Mouse (Mus musculus) cerebellum, adult (tissue): ENCODE measurements around the gene Fam102a.
A peak's percentile ranks its signal among the peaks of the same experiment; 100 is the strongest.

Source experiments
- ATAC-seq: cut with Nextera tagmentation; 2 replicates; pipeline ENCODE4 v1.9.2; 2017; ENCODE audit warnings: mild to moderate bottlenecking, moderate library complexity, mixed read lengths; ENCODE audit not compliant: insufficient number of reproducible peaks, low FRiP score, low TSS enrichment

Gene Fam102a

DNA sequence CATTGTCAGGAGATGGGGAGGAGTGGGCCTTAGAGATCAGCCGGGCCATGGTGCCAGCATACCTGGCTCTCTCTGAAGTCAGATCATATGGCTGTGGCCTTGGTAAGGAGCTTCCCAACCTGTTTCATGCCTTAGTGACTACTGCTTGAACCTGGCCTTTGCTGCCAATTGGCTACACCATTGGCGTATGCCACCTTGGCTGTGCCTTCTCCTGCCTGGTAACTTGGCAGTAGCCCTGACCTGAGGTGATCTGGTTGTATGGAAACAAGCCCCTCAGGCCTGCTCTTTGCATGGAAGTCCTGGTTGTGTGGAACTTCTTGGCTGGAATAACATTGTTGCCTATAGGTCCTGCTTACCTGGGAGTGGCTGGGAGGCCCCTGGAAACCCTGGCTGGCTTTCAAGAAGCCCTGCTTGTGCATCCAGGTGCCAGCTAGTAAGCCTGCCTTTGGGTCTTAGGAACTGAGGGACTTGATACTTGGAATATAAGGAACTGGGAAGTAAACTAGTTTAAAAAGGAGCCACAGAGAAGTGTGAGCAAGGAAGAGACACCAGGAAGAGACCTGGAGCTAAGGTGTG is 6.3 kb downstream of the Fam102a start:
- peak; percentile 60 for ATAC-seq

DNA sequence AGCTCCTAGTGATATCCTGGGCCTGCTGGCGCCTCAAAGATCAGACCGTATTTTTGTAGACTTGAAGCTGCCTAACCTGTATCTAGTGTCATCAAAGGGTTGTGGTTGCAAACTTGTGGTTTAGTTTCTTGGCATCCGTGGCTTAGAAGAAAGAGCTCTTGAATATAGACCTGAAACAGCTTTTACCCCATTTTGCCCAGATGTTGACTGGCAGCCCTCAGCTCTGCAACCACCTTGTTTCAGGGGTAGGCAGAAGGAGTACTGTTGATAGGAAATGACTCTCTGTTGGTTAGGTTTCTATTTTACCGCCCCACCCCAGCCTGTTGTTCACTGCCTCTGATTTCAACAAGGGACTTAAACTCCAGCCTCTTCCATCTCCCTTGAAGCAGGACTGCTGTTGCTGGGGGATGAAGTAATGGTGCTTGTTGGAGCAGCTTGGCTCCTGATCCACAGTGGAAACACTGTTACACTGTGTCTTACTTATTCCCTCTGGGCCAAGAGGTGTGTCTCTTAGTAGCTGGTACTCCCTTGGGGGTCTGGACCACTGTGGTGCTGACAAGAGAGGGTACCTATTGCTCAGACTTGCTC is 6.9 kb downstream of the Fam102a start:
- ATAC-seq = no peak

DNA sequence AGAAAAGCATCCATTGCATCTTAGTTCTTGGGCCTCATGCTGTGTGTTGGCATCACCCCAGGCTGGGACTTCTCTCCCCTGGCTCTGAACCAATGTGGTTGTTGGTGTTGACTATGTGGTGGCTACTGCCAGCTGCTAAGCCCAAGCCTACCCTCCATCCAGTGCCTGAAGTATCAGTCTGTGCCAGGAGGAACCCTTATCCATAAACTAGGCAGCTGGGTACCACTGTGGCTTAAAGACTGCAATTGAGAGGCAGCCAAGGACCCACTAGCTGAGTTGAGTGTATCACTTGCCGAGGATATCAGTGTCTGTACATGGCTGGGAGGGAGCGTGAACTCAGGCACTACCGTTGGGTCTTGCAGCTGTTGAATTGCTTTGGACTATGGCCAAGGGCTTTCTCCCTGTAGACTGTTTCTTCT is 7.9 kb downstream of the Fam102a start:
- ATAC-seq = no peak

DNA sequence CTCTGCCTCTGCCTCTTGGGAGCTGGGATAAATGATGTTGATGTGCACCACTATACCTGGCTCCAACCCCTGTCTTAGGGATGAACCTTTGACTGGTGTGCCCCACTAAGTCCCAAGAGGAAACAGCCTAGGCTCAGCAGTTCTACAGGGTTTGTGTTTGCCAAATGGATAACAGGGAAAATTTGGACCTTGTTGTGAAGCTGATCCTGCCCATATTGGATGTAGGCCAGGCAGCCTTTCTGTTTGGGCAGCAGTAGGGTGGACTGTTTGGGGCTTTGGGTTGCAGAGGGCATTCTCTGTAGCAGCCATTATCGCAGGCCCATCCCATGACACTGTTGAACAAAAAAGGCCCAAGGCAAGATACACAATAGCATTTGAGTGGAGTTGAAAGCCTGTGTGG is 11.8 kb downstream of the Fam102a start:
- no peak for ATAC-seq

DNA sequence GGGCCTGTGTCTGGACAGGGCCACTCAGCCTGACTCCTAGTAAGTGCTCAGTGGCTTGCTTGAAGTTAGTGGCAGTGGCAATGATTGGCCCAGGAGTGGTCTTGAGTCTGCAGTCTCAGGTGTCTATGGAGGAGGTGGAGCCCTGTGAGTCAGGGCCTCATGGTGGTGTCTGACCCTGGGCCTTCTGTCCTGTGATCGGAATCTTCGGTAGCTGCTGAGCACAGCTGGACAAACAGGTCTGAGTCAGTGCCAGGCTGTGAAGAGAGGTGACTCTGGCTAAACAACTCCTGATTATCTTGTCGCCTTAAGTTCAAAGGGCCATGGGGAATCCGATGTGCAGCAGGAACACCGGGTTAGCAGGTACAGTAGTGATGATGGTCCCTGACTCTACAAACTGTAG is 12.2 kb downstream of the Fam102a start:
- ATAC-seq = no peak

DNA sequence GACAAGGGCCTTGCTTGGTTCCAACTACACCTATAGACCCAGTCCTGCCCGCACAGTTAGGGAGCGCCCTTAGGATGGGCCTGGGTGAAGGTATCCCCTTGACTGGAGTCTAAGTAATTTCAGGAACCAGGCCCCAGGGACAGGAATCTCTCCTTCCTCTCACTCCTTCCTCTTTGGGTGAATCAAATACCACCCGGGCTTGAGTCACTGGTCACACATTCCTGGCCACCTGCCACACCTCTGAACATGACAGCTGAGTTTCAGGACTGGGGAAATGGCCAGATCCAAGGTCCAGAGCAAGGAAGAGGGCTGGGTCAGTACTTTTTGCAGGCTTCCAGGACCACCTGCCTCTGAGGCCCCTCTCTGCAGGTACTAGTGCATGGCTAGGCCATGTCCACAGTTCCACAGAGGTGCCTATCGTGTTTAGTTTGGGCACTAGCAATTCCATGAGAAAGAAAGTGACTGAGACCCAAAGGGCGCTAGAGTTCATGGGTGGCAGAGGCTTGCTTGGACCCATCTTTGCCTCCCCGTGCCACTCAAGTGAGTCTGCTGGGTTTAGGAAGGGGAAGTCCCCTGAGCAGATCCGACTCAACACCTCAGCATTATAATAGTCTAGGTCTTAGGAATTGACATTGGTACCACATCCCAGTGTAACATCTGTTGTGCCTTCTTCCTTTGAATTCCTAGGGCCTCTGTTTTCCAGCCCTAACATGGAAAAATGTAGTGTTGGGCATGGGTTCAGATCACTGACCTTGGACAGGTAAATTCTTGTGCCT is 13.0 kb downstream of the Fam102a start:
- no peak for ATAC-seq

DNA sequence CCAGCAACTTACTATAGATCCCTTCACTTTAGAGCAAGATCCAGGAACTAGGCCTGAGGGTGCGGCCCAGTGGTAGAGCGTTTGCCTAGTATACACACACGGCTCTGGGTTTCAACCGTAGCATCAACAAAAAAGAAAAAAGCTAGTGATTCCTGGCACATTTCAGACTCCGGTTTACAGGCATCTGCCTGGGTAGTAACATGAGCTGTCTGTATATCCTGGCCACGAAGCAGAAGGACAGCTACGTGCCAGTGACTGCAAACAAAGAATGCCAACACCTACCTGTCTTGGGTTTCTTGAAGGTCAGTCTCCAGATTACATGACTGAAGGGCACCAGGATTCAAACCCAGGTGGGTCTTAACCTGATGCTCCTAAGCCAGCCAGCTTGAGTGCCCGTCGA is 14.0 kb downstream of the Fam102a start:
- no peak for ATAC-seq

DNA sequence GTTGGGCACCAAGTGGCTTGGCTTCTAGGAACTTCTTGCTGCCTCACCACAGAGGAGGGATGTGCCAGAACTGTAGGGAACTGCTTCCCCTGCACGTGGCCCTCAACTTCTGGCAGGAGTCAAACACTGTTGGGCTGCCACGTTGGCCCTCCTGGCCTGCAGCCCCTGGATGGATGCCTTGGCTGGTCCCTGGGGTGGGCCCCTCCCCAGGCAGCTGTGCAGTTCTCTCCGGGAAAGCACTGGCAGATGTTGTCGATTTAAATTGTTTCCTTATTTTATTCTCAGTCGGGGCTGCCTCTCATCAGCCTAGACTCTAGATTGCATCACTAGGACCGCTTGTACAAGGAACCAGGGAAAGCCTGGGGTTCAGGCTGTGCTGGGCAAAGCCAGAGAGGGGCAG is 14.6 kb downstream of the Fam102a start:
- ATAC-seq = no peak

DNA sequence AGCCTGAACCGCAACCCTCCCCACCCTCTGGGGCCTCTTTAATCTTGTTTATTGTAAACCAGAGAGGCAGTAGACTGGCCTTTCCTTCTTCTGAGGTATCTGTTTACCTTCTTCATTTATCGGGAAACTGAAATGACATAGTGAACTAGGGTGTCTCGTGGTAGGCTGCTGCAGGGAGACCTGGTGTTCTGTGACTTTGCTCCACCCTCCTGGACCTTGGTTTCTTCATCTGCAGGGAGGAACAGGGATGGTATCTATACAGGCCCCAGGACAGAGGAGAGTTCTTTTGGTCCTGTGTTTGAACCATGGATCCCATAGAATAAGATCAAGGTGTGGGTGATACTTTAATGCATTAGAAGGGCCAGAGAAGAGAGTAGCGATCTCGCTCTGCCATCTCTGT is 16.1 kb downstream of the Fam102a start:
- no peak for ATAC-seq

DNA sequence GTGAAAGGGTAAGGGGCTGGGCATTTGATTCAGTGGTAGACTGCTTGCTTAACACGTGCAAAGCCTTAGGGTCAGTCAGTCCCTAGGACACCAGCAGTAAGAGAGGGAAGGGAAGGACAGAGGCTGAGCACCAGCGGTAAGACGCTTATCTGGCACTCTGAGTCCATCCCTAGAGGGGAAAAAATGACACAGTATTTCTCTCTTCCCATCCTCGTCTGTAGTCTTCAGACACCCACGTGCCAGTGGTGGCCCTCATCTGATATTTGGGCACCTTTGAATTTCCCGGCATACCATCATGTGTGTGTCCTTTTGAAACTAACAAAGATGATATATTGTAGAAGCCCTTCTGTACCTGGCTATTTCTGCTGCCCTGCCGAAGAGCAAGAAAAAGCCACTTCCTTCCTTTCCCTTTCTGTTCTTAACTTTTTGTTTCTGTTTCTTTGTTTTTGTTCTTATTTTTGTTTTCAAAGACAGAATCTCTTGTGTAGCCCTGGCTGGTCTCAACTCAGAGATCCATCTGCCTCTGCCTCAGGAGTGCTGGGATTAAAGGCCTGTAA is 18.5 kb downstream of the Fam102a start:
- ATAC-seq = no peak

DNA sequence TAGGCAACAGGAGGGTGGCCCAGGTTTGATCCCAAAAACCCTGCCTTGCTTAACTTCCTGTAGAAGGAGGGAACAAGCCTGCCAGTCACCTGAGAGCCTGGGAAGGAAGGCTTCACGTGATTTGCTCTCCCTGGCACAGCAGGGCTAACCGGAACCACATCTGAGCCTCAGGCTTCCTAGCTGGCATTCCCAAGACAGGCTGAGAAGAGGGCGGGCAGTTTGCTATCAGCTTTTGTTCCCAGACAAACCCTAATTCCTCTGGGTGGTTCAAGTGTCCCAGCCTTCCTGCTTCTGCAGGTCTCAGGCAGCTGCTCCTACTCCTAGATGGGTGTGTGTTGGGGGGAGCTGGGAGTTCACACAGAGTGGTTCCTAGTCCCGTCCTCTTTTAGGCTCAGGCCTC is 20.4 kb downstream of the Fam102a start:
- no peak for ATAC-seq

DNA sequence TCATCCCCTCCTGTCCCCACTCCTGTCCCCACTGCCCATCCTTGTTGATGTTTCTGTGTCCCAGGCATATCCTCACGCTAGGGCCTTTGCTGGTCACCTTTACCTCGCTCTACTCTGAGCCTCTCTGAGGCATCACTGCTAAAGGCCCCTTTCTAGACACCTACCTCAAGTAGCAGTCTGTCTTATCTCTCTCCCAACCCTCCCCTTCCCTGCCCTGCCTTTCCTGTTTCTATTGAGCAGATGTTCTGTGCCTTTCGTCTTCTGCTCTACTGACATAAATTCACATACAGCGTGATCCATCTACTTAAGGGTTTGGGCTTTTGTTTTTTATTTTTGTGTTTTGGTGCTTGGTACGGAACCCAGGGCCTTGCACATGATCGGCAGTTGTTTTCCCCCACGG is 20.9 kb downstream of the Fam102a start:
- ATAC-seq = no peak

DNA sequence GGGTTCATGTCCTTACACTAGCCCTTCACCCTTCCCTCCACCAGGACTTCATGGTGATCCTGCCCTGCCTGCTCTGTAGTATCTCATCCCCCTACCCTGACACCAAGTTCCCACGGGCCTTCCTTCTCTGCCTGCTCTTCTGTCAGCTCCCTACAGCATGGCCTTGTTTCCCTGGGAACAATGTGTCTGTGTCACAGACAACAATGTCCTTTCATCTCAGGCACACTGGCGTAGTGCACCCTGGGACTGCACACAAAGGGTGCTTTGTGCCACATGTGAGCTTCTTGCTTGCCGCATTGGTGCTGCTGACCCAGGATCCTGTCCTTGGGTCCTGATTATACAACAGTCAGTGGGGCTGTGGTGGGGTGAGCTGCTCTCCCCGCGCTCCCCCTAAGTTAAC is 24.4 kb downstream of the Fam102a start:
- ATAC-seq = 0 out of 2 replicates have a peak, but pooled peaks have one; percentile 36

DNA sequence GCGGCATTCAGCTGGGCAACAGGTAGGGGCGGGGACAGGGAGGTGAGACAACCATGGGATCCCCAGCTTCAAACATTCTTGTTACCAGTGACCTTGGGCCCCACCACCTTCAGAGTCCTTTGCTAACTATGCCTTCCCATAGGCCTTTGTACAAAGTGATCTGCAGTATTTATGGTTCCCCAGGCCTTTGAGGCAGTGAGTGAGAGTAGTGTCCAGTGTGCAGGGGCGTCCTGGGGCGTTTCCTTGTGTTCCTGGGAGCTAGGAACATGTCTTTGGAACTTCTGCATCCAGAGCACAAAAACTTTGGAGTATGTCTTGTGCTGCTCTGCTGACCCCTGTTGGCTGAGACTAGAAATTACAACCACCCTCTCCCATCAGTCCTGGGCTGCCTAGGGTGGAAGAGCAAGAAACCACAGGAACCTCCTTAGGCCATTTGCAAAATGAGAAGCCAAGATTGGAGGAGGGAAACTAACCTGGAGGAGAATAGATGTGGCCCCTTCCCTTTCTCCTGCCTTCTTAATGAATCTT is 31.5 kb downstream of the Fam102a start:
- ATAC-seq = no peak

DNA sequence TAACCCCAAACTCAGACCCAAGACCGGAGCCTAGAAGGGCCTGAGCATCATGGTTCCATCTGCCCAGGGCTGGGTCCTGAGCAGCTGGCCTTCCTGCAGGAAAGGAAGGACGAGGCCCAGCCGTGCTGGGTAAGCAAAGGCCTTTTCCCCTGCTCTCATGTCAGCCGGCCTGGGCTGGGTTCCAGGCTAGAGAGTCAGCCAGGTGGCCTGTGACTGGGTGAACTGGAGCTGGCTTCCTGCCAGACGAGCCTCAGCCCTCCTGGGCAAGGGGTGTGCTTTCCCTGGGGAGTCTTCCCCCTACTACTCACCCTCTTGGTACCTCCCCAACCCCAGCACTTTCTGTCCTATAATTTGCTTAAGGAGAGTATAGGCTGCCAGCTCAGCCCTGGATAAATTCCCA is 33.0 kb downstream of the Fam102a start:
- ATAC-seq = no peak

DNA sequence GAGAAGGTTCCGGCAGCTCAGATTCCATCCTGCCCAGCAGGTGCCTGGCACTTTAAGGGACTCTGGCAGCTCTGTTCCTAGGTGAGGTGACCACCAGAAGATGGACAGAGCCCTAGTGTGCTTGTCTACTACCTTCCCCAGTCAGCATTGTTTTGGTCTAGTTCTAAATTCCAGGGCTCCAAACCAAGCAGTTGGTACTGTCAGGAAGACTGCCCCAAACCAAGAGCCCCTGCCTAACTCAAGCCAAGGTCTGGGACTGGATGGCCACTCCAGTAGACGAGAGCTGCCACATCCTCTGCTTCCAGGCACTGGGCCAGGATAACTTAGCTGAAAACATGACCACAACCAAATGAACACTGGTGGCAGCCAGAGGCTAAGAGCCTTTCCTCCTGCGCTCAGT is 33.8 kb downstream of the Fam102a start:
- ATAC-seq = no peak

DNA sequence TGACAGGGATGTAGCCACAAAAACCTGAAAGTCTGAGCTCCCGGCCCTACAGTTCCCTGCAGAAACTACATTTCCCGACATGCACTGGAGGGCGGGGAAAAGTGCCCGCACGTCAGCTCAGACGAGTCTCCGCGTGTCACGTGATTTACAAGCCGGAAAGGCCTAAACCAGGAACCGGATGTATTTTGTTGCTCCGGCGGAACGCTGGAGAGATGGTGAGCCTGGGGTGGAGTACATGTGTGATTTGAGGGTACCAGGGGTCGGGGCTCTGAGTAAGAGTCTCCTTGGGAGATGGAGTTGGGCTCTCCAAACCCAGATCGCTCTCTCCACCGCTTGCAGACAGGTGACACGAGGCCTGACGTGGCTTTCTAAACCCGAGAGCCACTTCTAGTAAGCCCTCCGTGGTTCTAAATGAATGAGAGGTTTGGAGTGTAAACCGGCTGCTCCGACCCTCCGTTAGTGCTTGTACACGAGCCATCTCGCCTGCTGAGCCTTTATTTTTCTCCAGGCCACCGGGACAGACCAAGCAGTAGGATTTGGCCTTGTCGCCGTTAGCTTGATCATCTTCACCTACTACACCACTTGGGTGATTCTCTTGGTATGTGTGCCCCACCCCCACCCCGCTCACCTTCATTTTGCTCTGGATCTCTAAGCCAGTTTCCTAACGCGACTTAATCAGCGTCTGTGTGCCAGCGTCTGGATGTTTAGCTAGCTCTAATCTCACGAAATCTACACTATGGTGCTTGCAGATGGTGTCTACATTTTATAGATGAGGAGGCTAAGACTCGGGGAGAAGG is 35.8 kb downstream of the Fam102a start, which contains the start of gene Dpm2:
TSS of gene Dpm2 (plus strand) at position 161 of the 797 bp plus-strand sequence.
- ATAC-seq = peak; percentile 52

DNA sequence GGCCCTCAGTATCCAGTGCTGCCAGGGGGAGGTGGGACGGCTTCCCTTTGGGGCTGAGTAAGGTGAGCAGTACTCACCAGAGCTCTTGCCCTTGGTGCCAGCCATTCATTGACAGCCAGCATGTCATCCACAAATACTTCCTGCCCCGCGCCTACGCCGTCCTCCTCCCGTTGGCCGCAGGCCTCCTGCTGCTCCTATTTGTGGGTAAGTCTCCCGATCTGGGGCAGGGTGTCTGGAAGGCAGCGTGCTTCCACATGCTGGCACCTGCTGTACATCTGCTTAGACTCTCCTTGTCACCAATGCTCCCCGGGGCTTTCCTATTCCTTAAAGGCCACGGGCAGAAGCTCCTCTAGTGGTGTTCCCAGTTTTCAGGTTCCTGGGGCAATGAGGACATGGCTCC is 37.1 kb downstream of the Fam102a start:
- ATAC-seq = no peak

DNA sequence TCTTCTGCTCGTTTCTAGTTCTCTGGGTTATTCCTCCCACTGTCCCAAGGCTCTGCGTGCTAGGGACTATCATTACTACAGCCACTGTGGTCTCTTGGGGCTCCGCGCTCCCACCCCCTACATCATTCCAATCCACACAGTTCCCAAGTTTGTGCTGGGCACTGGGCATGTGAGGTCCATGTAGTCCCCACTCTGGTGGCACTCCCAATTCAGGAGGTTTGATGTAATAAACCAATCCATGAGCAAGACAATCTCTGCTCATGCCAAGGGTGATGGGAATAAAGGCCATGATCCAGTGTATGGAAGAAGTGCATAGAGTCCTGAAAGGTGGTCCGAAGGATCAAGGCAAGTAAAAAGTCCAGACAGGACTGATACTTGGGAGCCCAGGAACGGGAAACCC is 39.4 kb downstream of the Fam102a start, which contains the start of gene Pip5kl1:
TSS of gene Pip5kl1 (plus strand) at position 301 of the 400 bp plus-strand sequence.
- ATAC-seq = no peak

DNA sequence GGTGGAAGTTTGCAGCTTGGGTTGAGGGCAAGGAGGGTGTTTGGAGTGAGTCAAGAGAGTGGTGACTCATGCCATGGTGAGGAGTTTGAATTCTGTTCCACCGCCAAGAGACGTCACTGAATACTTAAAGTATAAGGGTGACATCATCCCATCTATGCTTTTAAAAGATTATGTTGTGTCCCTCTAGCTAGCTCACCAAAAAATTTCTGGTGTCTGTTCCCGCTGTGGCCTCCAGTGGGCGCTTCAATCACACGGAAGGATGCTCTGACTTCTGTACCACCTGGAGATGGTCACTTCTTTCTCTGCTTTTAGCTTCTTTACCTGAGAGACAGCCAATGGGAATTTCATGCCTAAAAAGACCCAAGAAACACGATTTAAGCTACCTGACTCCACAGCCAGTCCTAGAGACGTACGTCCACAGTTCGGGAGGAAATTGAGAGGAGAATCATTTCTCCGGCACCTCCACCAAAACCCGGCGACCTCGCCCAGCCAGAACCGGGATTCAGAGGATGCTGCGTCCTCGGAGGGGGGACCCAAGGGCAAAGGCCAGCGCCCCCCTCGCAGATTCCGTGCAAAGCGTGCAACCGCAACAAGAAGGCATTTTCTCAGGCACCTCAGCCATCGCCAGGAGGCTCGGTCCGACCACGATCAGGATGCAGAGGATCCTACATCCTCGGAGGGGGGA is 39.9 kb downstream of the Fam102a start:
- no peak for ATAC-seq
